Mouse (Mus musculus) liver, adult 2 months (tissue): ENCODE data around the gene Tada3.

Experiments
- CTCF ChIP-seq: fragments of 200-500 bp; IDR thresholded peaks from 2 replicates; pipeline ENCODE4 v1.5.1; 2011; ENCODE audit warnings: low read depth, low read length, control low read depth
- POLR2A ChIP-seq: fragments of 200-500 bp; IDR thresholded peaks from 2 replicates; pipeline ENCODE4 v1.6.1; 2011; ENCODE audit warnings: low read length, control low read depth; ENCODE audit not compliant: insufficient read depth; ENCODE audit errors: extremely low read depth

- TF ChIP-seq CTCF (no peak), POLR2A (no peak)
These were observed 11.3 kb upstream of the Tada3 start, which contains the start of gene Ttll3 for GRCm38 (mm10) chr6:113388960-113389359.
